Mouse (Mus musculus): ENCODE measurements at regions not wholly inside any gene's neighbourhood (a gene's known extent, or its start where the extent isn't known, plus 50 kb on each side); places are given as distances from the start of the nearest gene placed in this dataset.

DNA sequence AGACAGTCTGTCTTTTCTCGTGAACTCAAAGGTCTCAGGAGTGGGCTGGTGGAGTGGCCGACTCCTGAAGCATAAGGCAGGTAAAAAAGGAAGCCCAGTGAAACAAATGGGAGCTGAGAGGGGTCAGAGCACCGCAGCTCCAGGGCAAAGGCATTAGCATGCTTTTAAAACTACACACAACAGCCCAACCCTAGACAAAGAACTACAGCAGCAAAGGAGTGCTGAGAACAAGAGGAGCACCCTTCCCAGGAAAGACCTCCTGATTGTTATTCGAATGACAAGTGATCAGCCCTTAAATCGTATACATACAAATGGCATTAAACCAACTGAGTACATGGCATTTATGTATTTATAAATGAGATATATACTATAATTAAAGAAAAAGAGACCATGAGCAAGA is 149.3 kb downstream of the Arl4a start:
- H3K4me2 ChIP-seq (ENCODE audit: low read length): no peak overlapping the region
- 60% methylated on average over 5 of the region's 5 CpGs for WGBS
- H3K27ac ChIP-seq (replicated peaks in 1 of 2; ENCODE audit: control insufficient read depth in 1 of 2, insufficient read depth in 1 of 2, low read depth in 2 of 2, low read length in 2 of 2): no peak overlapping the region
- H3K36me3 ChIP-seq (ENCODE audit: control insufficient read depth, insufficient read depth, low read length): no peaks in the 10 kb centered on the region
- no peaks in the 10 kb centered on the region for H3K9me3 ChIP-seq (ENCODE audit: control insufficient read depth, low read length)
- no peak for ATAC-seq (ENCODE audit: insufficient number of reproducible peaks, insufficient read depth, low FRiP score, low read depth)
- no peak overlapping the region for H3K4me3 ChIP-seq (ENCODE audit: control insufficient read depth in 1 of 2, insufficient read depth in 1 of 2, low read depth in 1 of 2, low read length in 2 of 2)
- no peak overlapping the region for H3K9ac ChIP-seq (ENCODE audit: low read length)
- H3K27me3 ChIP-seq (ENCODE audit: control insufficient read depth, insufficient read depth, low read length): no peaks in the 10 kb centered on the region
- H3K4me1 ChIP-seq (ENCODE audit: control insufficient read depth in 2 of 2, insufficient read depth in 2 of 2, low read length in 2 of 2): no peaks in the 10 kb centered on the region; a peak in 1 of 4 replicates

GRCm38 (mm10) chr12:39885366-39885765 is 152.5 kb downstream of the Arl4a start:
- no peaks in the 10 kb centered on the region; a peak in 1 of 4 replicates for H3K4me1 ChIP-seq (ENCODE audit: control insufficient read depth in 2 of 2, insufficient read depth in 2 of 2, low read length in 2 of 2)
- 72% methylated on average over 3 of the region's 3 CpGs for WGBS

GRCm38 (mm10) chr12:39880309-39880708 is 157.5 kb downstream of the Arl4a start:
- Histone ChIP-seq H3K27ac (replicated peaks in 1 of 2; ENCODE audit: control insufficient read depth in 1 of 2, insufficient read depth in 1 of 2, low read depth in 2 of 2, low read length in 2 of 2) (no peak overlapping the region), H3K27me3 (ENCODE audit: control insufficient read depth, insufficient read depth, low read length) (no peaks in the 10 kb centered on the region), H3K36me3 (ENCODE audit: control insufficient read depth, insufficient read depth, low read length) (no peaks in the 10 kb centered on the region), H3K4me3 (ENCODE audit: control insufficient read depth in 1 of 2, insufficient read depth in 1 of 2, low read depth in 1 of 2, low read length in 2 of 2) (no peak overlapping the region), H3K9me3 (ENCODE audit: control insufficient read depth, low read length) (no peaks in the 10 kb centered on the region), H3K9ac (ENCODE audit: low read length) (no peak overlapping the region), H3K4me1 (ENCODE audit: control insufficient read depth in 2 of 2, insufficient read depth in 2 of 2, low read length in 2 of 2) (no peaks in the 10 kb centered on the region), H3K4me2 (ENCODE audit: low read length) (no peak overlapping the region)
- 83% methylated on average over 1 of the region's 1 CpGs for WGBS
- no peak for ATAC-seq (ENCODE audit: insufficient number of reproducible peaks, insufficient read depth, low FRiP score, low read depth)

More at GRCm38 (mm10) chr12:39885366-39885765, 152.5 kb downstream of the Arl4a start:
- no peak overlapping the region for H3K9ac ChIP-seq (ENCODE audit: low read length)
- H3K9me3 ChIP-seq (ENCODE audit: control insufficient read depth, low read length): no peaks in the 10 kb centered on the region
- no peak overlapping the region for H3K4me2 ChIP-seq (ENCODE audit: low read length)
- H3K36me3 ChIP-seq (ENCODE audit: control insufficient read depth, insufficient read depth, low read length): no peaks in the 10 kb centered on the region
- no peak overlapping the region for H3K4me3 ChIP-seq (ENCODE audit: control insufficient read depth in 1 of 2, insufficient read depth in 1 of 2, low read depth in 1 of 2, low read length in 2 of 2)
- no peaks in the 10 kb centered on the region for H3K27me3 ChIP-seq (ENCODE audit: control insufficient read depth, insufficient read depth, low read length)
- ATAC-seq (ENCODE audit: insufficient number of reproducible peaks, insufficient read depth, low FRiP score, low read depth): no peak
- H3K27ac ChIP-seq (replicated peaks in 1 of 2; ENCODE audit: control insufficient read depth in 1 of 2, insufficient read depth in 1 of 2, low read depth in 2 of 2, low read length in 2 of 2): no peak overlapping the region

DNA sequence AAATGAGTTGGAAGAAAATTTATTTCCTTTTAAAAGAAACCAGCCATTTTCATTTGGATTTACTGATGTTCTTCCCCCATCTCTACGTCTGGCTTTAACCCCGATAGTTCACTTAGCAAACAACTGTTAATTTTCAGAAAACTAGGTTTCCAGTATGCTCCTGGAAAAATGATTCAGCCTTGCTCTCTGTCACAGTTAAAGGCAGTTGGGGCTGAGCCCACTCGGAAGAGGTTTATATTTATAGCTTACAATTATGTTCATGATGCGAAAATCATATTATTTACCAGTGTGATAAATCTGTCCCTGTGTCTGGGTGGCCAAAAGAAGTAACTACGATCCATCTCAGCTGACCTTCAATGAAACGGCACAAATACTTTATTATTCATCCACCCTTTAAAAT is 163.9 kb downstream of the Arl4a start:
- no peak overlapping the region for H3K4me3 ChIP-seq (ENCODE audit: control insufficient read depth in 1 of 2, insufficient read depth in 1 of 2, low read depth in 1 of 2, low read length in 2 of 2)
- H3K27me3 ChIP-seq (ENCODE audit: control insufficient read depth, insufficient read depth, low read length): no peaks in the 10 kb centered on the region
- 88% methylated on average over 6 of the region's 6 CpGs for WGBS
- H3K36me3 ChIP-seq (ENCODE audit: control insufficient read depth, insufficient read depth, low read length): no peaks in the 10 kb centered on the region
- H3K9ac ChIP-seq (ENCODE audit: low read length): no peak overlapping the region
- ATAC-seq (ENCODE audit: insufficient number of reproducible peaks, insufficient read depth, low FRiP score, low read depth): no peak
- H3K9me3 ChIP-seq (ENCODE audit: control insufficient read depth, low read length): no peaks in the 10 kb centered on the region
- H3K27ac ChIP-seq (replicated peaks in 1 of 2; ENCODE audit: control insufficient read depth in 1 of 2, insufficient read depth in 1 of 2, low read depth in 2 of 2, low read length in 2 of 2): no peak overlapping the region
- no peaks in the 10 kb centered on the region for H3K4me1 ChIP-seq (ENCODE audit: control insufficient read depth in 2 of 2, insufficient read depth in 2 of 2, low read length in 2 of 2)
- H3K4me2 ChIP-seq (ENCODE audit: low read length): no peak overlapping the region

GRCm38 (mm10) chr12:39861797-39862196 is 176.0 kb downstream of the Arl4a start:
- Histone ChIP-seq H3K36me3 (ENCODE audit: control insufficient read depth, insufficient read depth, low read length) (no peaks in the 10 kb centered on the region), H3K27ac (replicated peaks in 1 of 2; ENCODE audit: control insufficient read depth in 1 of 2, insufficient read depth in 1 of 2, low read depth in 2 of 2, low read length in 2 of 2) (no peak overlapping the region), H3K4me3 (ENCODE audit: control insufficient read depth in 1 of 2, insufficient read depth in 1 of 2, low read depth in 1 of 2, low read length in 2 of 2) (no peak overlapping the region), H3K9ac (ENCODE audit: low read length) (no peak overlapping the region), H3K4me2 (ENCODE audit: low read length) (no peak overlapping the region), H3K4me1 (ENCODE audit: control insufficient read depth in 2 of 2, insufficient read depth in 2 of 2, low read length in 2 of 2) (no peaks in the 10 kb centered on the region), H3K27me3 (ENCODE audit: control insufficient read depth, insufficient read depth, low read length) (no peaks in the 10 kb centered on the region), H3K9me3 (ENCODE audit: control insufficient read depth, low read length) (no peaks in the 10 kb centered on the region)
- no peak for ATAC-seq (ENCODE audit: insufficient number of reproducible peaks, insufficient read depth, low FRiP score, low read depth)
- 71% methylated on average over 1 of the region's 1 CpGs for WGBS

DNA sequence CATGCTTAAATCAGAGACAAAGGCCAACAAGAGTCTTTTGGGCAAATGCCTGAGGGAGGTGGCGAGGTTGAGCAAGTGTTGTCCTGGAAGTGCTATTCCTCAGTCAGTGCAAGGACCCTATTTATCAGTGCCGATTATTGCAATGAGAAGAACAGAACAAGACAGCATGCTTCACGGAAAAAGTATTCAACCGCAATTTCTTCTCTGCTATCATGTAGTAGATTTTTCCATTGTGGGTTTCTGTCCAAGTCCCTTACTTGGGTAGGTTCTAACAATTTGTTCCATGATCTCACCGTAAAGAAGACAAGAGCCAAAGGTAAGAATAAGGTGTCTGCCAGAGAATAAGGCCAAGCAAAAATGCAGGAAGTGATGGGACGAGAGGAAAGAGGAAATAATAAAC is 186.2 kb downstream of the Arl4a start:
- no peak overlapping the region for H3K4me3 ChIP-seq (ENCODE audit: control insufficient read depth in 1 of 2, insufficient read depth in 1 of 2, low read depth in 1 of 2, low read length in 2 of 2)
- no peaks in the 10 kb centered on the region for H3K9me3 ChIP-seq (ENCODE audit: control insufficient read depth, low read length)
- H3K27ac ChIP-seq (replicated peaks in 1 of 2; ENCODE audit: control insufficient read depth in 1 of 2, insufficient read depth in 1 of 2, low read depth in 2 of 2, low read length in 2 of 2): no peak overlapping the region
- H3K4me2 ChIP-seq (ENCODE audit: low read length): no peak overlapping the region
- ATAC-seq (ENCODE audit: insufficient number of reproducible peaks, insufficient read depth, low FRiP score, low read depth): no peak
- no peaks in the 10 kb centered on the region for H3K36me3 ChIP-seq (ENCODE audit: control insufficient read depth, insufficient read depth, low read length)
- 58% methylated on average over 6 of the region's 6 CpGs for WGBS
- no peaks in the 10 kb centered on the region for H3K27me3 ChIP-seq (ENCODE audit: control insufficient read depth, insufficient read depth, low read length)
- H3K9ac ChIP-seq (ENCODE audit: low read length): no peak overlapping the region
- no peaks in the 10 kb centered on the region for H3K4me1 ChIP-seq (ENCODE audit: control insufficient read depth in 2 of 2, insufficient read depth in 2 of 2, low read length in 2 of 2)

- no peak overlapping the region for H3K27ac ChIP-seq (replicated peaks in 1 of 2; ENCODE audit: control insufficient read depth in 1 of 2, insufficient read depth in 1 of 2, low read depth in 2 of 2, low read length in 2 of 2)
- H3K9me3 ChIP-seq (ENCODE audit: control insufficient read depth, low read length): no peaks in the 10 kb centered on the region
- no peak overlapping the region for H3K4me2 ChIP-seq (ENCODE audit: low read length)
- 79% methylated on average over 3 of the region's 3 CpGs for WGBS
- no peaks in the 10 kb centered on the region for H3K27me3 ChIP-seq (ENCODE audit: control insufficient read depth, insufficient read depth, low read length)
- H3K9ac ChIP-seq (ENCODE audit: low read length): no peak overlapping the region
- no peaks in the 10 kb centered on the region for H3K36me3 ChIP-seq (ENCODE audit: control insufficient read depth, insufficient read depth, low read length)
- H3K4me1 ChIP-seq (ENCODE audit: control insufficient read depth in 2 of 2, insufficient read depth in 2 of 2, low read length in 2 of 2): no peaks in the 10 kb centered on the region
- H3K4me3 ChIP-seq (ENCODE audit: control insufficient read depth in 1 of 2, insufficient read depth in 1 of 2, low read depth in 1 of 2, low read length in 2 of 2): no peak overlapping the region
- no peak for ATAC-seq (ENCODE audit: insufficient number of reproducible peaks, insufficient read depth, low FRiP score, low read depth)
Observed at GRCm38 (mm10) chr12:39849346-39850058, 188.3 kb downstream of the Arl4a start.

- no peak overlapping the region for H3K27ac ChIP-seq (replicated peaks in 1 of 2; ENCODE audit: control insufficient read depth in 1 of 2, insufficient read depth in 1 of 2, low read depth in 2 of 2, low read length in 2 of 2)
- no peak overlapping the region for H3K4me2 ChIP-seq (ENCODE audit: low read length)
- no peaks in the 10 kb centered on the region; a peak in 1 of 4 replicates for H3K4me1 ChIP-seq (ENCODE audit: control insufficient read depth in 2 of 2, insufficient read depth in 2 of 2, low read length in 2 of 2)
- 86% methylated on average over 2 of the region's 2 CpGs for WGBS
- no peaks in the 10 kb centered on the region for H3K9me3 ChIP-seq (ENCODE audit: control insufficient read depth, low read length)
- H3K27me3 ChIP-seq (ENCODE audit: control insufficient read depth, insufficient read depth, low read length): no peaks in the 10 kb centered on the region
- no peak for ATAC-seq (ENCODE audit: insufficient number of reproducible peaks, insufficient read depth, low FRiP score, low read depth)
- H3K4me3 ChIP-seq (ENCODE audit: control insufficient read depth in 1 of 2, insufficient read depth in 1 of 2, low read depth in 1 of 2, low read length in 2 of 2): no peak overlapping the region
- H3K36me3 ChIP-seq (ENCODE audit: control insufficient read depth, insufficient read depth, low read length): no peaks in the 10 kb centered on the region
- no peak overlapping the region for H3K9ac ChIP-seq (ENCODE audit: low read length)
Observed at GRCm38 (mm10) chr12:39840615-39841014, 197.2 kb downstream of the Arl4a start.

Data from heart, embryonic 14.5 days (tissue).